Mouse (Mus musculus) ovary, postnatal 36 days (tissue): Measurements from ENCODE around the gene Cfap57.

Source experiments
- DNase-seq: peaks from one replicate; pipeline ENCODE4 v3.0.0; 2022; ENCODE audit warnings: low spot score, mixed read lengths

Gene Cfap57

DNA sequence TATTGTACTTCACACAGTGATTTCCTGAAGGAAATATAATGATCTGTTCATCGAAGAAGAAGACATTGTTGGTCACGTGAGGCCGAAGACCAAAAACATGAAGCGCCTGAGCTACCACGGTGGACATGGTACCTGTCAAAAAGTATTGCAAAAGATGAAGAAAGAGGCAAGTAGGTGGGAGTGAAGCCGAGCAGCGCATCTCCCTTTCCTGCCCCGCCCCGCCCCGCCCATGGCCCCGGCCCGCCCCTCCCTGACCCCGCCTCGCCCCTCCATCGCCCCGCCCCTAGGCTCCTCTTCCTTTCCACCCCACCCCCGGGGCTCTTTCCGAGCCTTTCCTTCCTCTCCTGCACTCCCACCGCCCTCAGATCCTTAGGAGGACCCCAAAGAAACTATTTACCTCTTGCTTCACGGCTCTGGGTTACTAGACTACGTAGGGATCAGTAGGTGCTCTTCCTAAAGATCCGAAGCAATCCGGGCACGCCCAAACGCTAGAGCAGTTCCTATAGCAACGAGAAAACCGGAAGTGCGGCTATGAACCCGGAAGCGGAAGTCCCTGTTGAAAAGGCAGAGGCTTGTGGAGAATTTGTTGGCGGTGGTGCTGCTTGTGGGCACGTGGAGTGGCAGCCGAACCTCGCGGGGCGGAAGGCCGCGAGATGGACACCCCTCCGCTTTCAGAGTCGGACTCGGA, at the start of gene Cfap57, which contains the start of gene Ebna1bp2:
Gene Cfap57 (minus strand): TSS at position 499 of the 688 bp plus-strand sequence.
Gene Ebna1bp2 (plus strand): TSS at position 521 of the 688 bp plus-strand sequence.
- DNase-seq, result peak; percentile 84

DNA sequence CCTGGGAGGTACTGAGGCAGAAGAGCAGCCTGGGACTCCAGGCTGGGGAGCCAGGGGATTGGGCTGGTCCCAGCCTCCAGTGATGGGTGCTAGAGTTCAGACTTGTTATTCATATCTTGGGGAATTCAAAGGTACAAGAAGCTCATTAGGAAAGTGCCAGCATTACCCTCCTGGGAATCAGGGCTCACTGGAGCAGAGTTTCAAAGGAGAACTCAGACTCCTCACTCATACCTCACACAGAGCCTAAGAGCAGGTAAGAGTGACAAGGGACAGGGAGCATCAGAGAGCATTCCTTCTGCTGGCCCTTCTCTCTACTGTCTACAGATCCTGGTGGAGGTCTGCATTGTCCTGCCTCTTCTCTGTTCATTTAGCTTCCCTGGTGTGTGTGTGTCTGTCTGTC, 38.1 kb upstream of the Cfap57 start, which contains the start of gene Olfr62:
Gene Olfr62 (plus strand): TSS at position 301 of the 400 bp plus-strand sequence.
- no peak for DNase-seq

DNA sequence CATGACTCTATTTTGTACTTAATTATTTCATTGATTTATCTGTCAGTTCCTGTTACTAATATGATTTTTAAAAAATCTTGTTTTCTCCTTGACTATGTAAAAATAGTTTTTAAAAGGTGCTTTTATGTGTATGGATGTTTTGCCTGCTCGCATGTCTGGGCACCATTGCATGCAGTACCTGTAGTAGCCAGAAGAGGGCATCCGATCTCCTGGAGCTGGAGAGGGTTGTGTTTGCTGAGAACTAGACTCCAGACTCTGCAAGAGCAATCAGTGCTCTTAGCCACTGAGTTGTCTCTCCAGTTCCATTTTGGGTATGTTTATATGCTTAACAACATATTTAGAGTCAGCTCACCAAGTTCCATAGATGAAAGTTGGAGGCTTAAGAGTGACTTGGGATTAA, 24.7 kb upstream of the Cfap57 start:
- DNase-seq, result peak; percentile 12

DNA sequence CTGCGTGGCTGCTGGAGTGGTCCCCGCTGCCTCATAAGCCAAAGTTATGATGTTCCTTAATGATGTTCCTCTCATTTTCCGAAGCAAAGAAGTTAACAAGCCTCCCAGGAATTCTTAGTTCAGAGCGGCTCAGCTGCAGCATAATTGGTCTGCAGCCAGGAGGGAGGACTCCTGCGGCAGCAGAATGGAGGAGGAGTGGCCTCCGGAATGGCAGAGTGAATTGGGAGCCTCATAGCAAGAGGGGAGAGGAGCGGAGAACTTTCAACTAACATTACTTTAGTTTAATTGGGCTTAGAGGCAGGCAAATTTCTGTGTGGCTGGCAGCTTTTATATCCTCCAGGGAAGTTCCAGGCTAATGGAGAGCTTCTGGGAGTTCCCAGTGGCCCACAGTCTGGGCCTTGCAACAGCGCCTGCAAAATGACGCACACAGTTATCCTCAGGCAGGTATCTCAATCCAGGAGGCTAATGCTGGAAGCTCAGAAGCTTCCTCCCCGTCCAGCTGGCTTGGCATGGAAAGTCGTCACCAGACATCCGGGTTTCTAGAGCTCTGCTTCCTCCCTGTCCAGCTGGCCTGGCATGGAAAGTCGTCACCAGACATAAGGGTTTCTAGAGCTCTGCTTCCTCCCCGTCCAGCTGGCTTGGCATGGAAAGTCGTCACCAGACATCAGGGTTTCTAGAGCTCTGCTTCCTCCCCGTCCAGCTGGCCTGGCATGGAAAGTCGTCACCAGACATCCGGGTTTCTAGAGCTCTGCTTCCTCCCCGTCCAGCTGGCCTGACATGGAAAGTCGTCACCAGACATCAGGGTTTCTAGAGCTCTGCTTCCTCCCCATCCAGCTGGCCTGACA, 22.0 kb upstream of the Cfap57 start:
- DNase-seq, result peak; percentile 9

DNA sequence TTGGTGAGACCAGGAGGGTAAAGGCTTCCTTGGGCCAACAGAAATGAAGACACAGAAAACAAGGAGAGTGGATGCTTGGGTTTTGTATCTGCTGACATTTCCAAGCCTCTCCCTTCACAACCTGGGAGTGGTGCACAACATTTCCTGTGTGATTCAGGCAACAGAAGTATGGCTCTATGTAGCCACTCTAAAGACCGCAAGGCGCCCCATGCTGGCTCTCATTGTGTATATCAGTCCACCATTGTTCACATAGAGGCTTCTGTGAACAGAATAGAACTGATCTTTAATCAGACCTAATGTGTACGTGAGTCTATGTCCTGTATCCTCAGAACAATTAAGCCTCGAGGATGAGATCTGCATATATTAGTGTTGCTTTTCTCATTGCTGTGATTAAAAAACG, 9.7 kb upstream of the Cfap57 start:
- DNase-seq, result no peak

DNA sequence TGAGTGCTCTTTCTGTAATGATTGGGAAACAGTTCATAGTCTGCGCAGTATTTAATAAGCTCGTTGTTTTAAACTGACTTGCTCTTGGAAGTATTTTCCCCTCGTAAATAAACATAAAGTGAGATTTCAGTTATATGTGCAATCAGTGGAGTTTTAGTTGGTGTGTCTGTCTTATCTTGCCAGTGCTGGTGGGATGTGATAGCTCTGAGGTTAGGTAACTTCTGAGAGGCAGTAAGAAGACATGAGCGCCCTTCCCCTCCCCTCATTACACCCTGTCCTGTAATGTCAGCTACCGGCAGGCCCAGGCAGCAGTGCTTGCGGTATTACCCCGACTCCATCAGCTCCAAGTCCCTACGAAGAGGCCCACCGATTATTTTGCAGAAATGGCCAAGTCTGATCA, 1.2 kb upstream of the Cfap57 start:
- no peak for DNase-seq

DNA sequence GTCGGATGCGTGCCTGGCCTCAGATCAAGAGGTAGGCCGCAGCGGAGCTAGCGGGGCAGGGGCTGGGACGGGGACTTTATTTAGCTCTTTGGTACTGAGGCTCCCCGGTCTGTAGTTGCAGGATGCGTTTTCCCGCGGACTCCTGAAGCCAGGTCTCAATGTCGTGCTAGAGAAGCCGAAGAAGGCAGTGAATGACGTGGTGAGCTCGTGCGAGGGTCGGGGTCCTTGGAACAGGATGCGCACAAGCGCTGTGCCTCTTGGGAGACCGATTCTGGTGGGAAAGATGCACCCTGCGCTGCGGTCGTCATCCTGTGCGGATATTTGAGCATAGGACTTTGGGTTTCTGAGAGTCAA, 367 bp upstream of the Cfap57 start:
- no peak for DNase-seq

DNA sequence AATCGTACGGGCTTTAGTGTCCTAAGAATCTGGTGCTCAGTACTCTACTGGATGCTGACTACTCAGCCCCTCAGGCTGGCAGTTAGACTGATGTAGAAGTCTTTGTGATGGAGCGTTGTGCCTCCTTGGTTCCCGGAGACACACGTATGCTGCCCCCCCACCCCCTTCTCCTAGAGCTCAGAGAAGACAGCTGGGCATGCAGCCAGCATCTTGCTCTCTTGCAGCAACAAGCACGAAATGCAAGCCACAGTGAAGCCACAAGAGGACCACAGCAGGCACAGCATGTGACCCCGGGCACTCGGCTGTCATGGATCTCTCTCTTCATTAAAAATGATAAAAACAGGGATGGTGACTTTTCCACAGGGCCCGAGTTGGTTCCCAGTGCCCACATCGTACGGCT, 5.2 kb downstream of the Cfap57 start:
- DNase-seq, result no peak

DNA sequence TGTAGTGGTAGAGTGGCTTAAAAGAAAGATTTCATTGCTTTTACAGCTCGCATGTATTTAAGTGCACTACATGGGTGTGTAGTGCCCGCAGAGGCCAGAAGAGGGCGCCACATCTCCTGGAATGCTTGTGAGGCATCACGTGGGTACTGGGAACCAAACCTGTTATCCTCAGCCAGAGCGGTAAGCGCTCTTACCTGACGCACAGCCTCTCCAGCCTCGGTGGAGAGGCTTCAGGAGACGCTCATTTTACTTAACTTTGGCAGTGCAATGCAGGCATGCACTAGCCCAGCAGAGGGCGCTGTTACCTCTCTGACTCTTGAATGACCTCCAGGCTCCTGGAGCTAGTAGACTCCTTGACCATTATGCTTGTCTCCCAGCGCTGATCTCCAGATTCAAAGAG, 8.0 kb downstream of the Cfap57 start:
- peak; percentile 47 for DNase-seq

DNA sequence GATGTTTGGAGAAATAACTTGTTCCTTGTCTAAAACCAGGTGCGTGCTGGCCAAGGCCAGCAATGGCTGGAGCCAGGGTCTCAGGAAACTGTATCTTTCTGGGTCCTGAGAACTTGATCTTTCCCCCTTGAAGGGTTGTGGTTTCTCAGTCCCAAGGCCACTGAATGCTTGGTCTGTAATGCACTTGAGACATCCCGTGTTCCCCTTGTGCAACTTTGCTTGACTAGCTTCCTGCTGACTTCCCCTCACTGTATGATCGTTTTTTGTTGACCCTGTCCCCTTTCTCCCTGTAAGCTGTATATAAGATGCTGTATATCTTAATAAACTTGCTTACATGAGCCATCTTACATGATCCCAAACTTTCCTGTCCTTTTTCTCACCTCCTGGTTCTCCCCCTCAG, 10.7 kb downstream of the Cfap57 start:
- DNase-seq, result no peak

DNA sequence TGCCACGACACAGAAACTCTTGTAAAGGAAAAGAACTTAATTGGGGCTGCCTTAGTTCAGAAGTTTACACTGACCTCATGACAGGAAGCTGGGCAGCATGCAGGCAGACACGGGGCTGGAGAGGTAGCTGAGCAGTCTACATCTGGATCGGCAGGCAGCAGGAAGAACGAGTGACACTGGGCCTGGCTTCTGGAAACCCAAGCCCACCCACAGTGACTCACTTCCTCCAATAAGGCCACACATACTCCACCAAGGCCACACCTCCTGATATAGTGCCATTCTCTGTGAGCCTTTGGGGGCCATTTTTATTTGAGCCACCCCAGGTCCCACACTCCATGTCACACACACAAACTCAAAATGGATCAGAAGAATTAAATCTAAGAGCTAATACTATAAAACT, 16.5 kb downstream of the Cfap57 start:
- no peak for DNase-seq

DNA sequence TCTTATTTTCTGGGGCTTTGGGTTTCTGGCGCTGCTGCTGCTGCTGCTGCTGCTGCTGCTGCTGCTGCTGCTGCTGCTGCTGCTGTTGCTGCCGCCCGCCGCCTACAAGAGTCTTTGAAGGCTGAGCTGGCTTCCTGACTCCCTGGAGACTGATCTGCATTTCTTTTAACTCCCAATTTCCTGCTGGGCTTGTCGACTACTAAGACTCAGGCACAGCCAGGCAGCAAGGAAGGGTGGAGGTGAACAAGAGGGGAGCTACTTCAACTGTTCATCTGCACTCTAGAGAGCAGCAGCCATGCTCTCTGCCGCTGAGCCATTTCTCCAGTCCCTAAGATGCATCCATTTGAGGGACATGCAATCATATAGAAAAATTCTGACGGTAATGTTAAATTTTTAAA, 30.8 kb downstream of the Cfap57 start:
- no peak for DNase-seq

DNA sequence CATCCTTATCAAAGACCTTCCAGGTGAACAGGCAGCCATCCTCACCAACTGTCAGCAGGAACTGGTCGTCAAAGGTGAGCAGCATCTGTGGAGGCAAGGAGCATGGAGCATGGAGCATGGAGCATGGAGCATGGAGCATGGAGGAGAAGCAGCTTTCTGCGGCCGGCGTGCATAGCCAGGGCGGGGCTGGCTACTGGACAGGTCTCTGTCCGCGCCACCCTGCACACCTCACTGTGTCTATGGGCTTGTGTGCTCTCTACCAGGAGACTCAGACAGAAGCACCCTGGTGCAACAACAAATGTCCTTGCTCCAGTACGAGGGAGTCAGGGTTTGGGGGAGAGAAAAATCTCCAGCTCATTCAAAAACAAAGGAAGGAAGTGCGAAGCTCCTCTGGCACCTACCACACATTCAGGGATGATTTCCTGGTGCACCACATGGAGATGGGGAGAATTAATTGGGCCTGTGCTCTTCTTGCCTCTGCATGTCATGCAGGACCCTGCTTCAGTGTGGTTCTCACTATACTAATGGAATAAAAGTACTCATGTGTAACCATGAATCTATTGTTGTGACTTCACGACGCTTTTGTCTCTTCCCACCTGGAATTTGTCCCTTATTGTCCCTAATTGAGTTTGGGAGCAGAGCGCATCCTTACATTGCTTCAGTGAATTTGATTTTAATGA, 31.4 kb downstream of the Cfap57 start:
- no peak for DNase-seq

DNA sequence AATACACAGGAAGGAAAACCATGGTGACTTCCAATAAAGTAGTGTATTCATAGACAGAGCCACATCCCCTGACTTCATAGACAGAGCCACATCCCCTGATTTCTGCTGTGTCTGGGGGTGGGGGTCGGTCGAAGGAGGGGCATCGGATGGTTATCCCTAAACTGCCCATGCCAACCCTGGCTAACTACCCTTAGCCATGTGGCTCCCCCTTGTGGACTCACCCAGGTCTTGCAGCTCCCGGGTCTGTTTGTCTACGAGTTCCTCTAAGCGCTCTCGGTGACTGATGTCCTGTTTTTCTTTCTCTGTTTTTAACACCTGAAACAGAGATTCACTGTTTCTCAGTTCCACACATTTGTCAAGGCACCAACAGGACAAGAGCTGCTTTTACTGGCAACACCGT, 37.9 kb downstream of the Cfap57 start:
- no peak for DNase-seq

DNA sequence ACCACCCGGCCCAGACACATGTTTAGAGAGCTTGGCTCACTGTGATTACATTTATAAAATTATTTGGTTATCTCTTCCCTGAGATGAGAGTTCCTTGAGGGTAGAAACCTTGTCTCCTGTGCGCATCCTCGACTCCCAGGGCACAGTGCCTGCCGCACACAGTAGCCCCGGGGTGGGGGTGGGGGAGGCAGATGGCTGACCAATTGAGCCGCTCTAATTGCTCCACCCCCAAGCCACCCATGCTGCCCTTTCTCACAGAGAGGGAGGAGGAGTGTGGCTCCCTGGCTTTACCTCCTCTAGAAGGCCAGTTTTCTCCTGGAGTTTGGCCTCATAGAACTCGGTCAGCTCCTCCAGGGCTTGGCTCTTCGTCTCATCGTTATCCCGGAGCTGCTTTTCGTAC, 39.1 kb downstream of the Cfap57 start:
- DNase-seq, result no peak

DNA sequence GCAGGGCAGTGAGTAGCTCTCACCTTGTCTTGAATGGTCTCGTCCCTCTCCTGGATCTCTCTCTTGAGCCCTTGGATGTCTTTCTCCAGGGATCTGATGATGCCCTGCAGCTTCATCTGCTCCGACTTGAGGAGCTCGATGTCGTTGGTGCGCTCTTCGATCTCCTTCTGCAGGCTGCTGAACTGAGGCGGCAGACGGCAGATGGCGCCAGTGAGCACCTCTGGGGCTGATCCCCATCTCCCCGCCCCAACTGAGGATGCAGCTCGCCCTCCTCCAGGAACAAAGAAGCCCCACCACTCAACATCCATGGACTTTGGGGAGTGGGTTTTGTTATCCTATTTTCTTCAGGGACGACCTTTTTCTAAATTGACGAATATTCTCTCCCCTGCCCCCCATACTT, 41.3 kb downstream of the Cfap57 start:
- DNase-seq, result peak; percentile 32

DNA sequence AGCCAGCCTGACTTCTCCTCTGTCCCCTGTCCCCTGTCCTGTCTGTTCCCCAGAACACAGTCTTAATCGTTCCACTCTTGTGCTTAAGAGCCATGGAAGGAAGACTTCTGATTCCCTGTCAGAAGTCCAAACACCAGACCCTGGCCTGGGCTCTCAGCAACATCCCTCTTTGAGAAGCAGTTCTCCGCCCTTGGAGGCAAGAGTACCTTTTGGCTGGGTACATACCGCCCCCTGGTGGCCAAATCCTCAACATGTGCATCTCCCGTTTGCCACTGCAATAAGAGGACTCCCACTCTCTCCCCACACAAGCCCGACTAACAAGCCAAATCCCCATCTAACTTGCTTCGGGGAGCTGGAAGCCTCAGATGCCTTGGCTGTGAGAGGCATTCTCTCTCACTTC, 44.5 kb downstream of the Cfap57 start:
- peak; percentile 81 for DNase-seq

DNA sequence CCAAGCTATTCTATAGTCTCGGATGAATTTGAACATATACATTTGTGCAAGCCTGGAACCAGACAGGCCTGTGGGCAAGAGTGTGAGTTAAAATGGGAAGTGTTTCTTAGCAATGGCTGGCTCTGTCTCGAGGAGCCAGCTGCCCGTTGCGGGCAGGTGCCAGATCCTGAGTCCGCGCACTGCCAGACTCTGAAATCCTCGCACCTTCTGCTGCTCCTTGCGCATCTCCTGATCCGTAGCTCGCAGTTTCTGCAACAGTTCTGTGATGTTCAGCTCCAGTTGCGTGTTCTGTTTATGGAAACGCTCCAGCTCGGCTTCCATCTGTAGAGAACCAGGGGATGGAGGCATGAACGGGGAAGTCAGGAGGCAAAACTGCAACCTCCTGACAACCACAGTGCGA, 49.1 kb downstream of the Cfap57 start:
- DNase-seq, result no peak

DNA sequence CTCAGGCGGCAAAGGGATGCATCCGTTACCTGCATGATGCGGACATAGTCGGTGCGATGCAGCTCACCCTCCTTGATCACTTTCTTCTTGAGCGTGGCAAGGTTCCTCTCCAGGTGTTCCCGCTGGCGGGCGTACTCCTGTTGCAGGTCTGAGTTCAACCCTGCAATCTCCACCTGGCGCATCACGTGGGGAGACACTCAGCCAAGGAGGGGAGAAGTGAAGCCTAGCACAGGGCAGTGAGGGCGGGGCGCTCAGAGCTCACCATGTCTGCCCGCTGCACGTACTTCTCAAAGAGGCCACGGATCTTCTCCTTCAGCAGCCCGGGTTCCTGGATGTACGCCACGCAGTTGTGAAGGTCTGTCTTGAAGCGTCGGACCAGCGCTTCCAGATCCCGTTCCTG, 51.3 kb downstream of the Cfap57 start:
- no peak for DNase-seq

DNA sequence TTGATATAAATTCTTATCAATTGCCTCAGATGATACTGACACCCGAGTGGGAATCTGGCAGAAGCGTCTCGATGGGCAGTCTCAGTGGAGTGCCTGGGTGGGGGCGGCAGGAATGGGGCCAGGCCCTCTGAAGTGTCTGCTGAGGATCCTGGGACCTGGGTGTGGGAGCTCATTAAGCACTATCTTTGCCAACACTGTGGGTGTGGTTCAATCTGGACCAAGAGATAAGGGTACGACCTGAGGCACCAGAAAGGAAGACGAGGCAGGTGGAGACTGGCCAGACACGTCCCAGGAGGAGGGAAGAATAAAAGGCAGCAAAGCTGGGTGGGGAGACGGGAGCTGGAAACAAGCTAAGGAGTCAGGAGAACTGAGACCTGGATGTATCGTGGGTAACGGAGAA, 51.9 kb downstream of the Cfap57 start:
- DNase-seq, result no peak

DNA sequence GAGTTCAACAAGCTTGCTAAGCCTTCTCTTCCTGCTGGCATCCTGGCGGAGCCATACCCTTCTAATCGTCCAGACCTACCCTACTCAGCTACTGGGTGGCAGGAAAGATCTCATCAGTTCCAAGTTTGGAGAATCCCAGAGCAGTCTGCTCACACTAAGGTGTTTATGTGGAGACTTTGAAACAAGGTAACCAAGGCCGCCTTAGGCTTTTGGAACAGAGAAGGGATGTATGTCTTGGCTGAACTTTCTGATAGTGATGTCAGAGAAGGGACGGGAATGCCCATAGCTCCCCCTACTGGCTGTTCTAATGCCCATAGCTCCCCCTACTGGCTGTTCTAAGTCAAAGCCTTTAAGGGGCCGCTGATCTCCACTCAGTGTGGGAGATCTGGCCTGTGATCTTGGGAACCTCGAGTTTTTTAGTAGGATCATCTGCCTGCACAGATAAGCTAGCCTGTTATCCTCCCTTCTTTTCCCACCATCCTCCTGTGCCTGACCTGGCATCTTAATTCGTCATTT, 54.4 kb downstream of the Cfap57 start:
- DNase-seq, result peak; percentile 41

DNA sequence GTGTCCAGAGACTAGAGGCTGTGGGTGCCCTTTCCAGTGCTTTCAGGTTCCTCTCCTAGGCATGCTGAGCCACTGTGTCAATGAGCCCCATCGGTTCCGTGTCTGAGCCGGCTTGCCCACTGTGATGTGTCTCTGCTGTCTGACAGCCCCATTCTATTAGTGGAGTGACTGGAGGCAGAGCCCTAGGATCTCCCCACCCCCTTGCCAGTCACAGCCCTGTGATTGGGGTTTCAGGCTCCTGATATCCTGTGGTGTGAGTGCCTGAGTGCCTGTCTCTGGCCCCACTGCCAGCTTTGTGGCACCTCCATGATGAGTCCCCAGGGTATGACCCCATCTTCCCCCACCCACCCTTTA, 55.7 kb downstream of the Cfap57 start:
- no peak for DNase-seq
